Mouse (Mus musculus) cerebellum, adult 11-12 months (tissue): ENCODE data around the gene Nms.

ENCODE experiments used
- DNase-seq: peaks from one replicate; pipeline ENCODE4 v3.0.0; 2022

The Nms gene

DNA sequence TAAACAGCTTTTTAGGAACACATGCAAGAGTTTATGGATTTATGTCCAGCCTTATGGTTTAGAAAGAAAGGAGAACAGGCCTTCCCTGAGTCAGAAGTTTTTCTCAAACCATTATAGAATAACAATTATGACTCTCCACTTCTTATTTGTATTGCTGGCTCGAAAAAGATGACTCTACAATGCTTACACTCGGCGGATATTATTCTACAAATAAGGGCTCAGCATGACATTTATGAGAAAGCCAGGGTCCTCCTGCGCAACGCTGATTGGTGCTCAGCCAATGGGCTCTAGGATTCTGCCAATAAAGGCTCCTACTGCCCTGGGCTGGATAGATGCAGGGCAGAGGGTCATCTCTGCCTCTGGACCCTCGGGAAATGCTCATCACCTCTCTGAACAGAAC lies at the start of gene Nms:
Gene Nms, plus strand, starts transcription at position 301 of the 400 bp plus-strand sequence.
- no peak for DNase-seq

GRCm38 (mm10) chr1:38891444-38891843 lies 47.5 kb upstream of the Nms start:
- DNase-seq, result no peak

GRCm38 (mm10) chr1:38893081-38893480 lies 45.9 kb upstream of the Nms start:
- no peak for DNase-seq

DNA sequence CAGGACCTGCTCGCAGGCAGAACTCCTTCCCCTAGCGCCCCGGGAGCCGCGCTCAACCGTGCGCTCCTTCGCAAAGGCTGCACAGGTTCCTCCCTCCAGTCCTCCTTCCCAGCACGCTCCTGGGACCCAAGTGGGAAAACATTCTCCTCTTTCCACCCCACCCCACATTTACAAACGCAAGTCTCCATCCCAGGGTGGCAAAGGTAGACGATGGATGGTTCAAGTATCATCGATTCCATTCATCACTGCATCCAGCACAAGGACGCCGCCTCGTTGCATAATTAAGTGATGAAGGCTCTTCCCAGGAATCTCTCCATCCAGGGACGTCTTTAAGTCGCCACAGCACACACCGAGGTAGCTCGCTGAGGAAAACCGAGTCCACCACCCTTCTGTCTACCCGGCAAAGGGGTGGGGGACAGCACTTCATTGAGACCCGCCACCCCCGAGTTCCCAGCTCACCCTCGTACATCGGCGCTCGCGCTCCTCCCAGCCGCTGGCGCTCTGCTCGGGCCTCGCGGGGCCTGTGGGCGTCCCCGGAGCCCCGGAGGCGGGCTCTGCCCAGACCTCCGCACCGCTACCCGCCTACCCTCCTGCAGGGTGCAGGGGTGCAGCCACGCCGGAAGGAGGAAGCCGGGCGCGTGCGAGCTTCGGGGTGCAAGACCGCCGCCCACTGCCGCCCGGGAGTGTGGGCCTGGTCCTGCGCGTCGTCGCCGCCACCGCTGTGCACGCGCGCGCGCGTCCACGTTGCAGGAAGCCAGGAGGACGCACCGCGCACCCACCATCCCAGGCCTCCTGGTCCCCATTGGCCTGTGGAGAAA lies 41.3 kb upstream of the Nms start, which contains the start of gene Chst10:
Gene Chst10, minus strand, starts transcription at position 731 of the 818 bp plus-strand sequence.
- peak; percentile 87 for DNase-seq

- no peak for DNase-seq
Measured at GRCm38 (mm10) chr1:38902571-38902970, 36.4 kb upstream of the Nms start.

DNA sequence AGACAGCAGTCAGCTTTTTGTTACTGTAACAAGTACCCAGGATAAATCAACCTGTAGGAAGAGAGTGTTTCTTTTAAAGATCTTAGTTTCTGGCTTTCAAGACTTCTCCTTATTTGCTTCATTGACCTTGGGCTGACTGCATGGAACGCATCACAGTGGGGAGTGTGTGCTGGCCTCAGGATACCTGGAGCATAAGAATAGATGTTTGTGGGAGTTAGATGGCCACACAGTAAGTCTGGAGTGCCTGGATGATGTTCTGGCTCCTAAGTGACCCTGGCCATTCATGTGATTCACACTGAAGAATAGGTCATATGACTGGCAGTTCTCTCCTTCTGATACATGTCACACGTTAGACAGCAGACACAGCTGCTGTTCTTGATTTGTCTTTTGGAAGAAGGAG lies 35.0 kb upstream of the Nms start:
- DNase-seq, result no peak

DNA sequence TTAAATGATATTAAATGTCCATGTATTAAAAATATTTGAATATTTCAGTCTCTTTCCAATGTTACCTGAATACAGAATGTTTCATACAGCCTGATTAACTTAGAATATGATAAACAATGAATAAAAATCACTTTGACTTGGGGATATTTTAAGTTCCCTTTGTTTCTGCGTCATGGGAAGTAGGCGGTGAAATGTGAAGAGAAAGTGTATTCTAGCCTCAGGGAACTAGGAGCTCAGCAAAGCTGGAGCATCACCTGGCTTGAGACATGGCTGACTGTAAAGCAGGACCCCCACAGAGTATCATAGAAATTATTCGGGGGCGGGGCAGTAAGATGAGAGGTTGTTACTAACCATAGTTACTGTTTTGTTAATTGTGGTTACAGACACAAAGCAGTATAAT lies 10.0 kb upstream of the Nms start:
- DNase-seq, result no peak

DNA sequence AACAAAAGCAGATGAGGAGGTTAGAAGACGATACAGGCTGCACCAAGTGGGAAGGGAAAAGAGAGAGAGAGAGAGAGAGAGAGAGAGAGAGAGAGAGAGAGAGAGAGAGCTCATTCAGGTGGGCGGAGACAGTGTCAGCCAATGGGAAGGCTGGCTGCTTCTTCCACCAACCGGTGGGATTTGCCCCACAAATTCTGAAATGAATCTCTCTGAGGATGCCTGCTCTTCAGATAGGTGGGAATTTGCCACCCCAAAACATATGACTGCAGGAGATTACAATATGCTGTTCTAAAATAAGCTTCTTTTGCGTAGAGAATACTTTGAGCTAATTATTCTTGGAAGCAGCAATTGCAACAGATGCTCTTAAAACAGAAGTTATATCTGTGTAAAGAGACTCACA lies 9.5 kb upstream of the Nms start:
- DNase-seq, result no peak

DNA sequence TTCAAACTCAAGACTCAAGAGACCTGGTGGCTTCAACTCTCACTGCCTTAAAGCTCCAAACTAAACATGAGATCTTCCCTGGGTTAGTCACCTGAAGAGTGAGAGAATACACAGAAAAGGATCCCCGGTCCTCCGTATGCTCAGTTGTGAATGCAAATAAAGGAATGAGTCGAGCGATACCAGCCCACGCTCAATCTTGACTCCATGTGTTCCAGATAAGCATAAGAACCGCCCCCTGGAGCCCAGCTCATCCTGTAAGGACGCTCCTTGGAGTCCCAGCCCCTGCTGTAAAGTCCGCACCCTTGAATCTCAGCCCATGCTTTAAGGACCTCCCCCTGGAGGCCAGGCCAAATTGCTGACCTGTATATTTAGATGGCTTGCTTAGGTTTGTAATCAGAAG lies 8.2 kb upstream of the Nms start:
- no peak for DNase-seq

GRCm38 (mm10) chr1:38934668-38935067 lies 4.3 kb upstream of the Nms start:
- DNase-seq, result peak; percentile 21

- peak; percentile 13 for DNase-seq
Measured at GRCm38 (mm10) chr1:38936780-38937179, 2.2 kb upstream of the Nms start.

- DNase-seq, result no peak
Measured at GRCm38 (mm10) chr1:38939608-38940007, 659 bp downstream of the Nms start.

- no peak for DNase-seq
Measured at GRCm38 (mm10) chr1:38956457-38956856, 17.5 kb downstream of the Nms start.

- DNase-seq, result no peak
Measured at GRCm38 (mm10) chr1:38969116-38969515, 30.2 kb downstream of the Nms start.

DNA sequence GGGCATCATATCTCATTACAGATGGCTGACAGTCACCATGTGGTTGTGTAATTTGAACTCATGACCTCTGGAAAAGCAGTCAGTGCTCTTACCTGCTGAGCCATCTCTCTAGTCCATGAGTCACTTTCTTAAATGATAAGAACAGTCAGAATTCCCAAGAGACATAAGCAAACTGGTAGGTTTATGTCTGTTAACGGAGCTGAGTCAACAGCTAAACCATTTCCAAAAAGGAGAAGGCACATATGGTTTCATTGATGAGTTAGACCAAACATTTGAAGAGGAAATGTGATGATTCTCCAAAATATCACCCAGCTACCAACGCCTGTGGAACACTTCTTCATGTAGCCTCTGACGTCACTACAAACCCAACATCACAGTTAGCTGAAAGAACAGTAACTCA lies 32.8 kb downstream of the Nms start:
- DNase-seq, result no peak

DNA sequence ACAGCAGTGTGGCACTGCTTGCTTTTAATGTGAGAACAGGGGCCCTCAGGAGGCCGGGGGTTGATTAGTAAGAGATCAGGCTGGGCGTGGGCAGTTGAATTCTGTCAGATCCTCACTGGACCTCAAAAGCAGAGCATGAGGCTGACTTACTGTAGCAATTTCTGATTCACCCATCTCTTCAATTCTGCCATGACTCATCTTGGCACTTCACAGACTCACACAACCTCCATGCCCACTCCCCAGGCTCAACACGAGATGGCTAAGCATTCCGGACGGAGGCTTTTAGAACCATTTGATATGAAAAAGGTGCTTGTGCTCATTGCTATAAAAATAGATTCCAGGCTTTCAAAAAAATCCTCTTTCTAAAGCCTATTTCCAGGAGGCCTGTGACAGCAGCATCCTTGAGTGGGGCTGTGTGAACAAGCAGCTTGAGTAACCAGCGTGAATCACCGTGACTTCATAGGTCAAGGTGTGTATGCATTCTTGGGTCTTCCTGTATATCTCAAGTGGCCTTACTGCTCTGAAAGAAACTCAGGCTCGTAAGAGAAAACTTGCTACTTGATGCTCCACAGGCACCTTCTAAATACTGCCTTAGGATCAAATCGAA lies 34.1 kb downstream of the Nms start:
- DNase-seq, result no peak

- DNase-seq, result no peak
Measured at GRCm38 (mm10) chr1:38979953-38980352, 41.0 kb downstream of the Nms start.

DNA sequence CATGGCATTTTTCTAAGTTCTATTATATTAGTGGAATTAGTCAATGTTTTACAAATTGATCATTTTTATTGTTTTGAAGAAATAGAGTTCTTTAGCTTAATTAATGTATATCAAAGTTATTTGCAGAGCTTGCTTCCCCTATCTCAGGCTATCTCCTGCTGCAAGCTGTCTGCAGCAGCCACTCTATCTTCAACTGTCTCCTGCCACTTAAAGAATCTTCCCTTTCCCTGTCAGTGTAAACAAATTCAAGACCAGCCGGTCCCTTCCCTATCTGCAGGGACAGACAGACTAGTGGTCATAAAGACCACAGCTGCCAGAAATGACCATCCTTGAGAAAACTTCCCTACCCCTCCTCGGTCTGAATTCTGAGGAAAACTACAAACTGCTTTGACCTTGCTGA lies 44.9 kb downstream of the Nms start:
- no peak for DNase-seq

GRCm38 (mm10) chr1:38985308-38985707 lies 46.4 kb downstream of the Nms start, which contains the start of gene Pdcl3:
Gene Pdcl3, plus strand, starts transcription at chr1:38985608.
- no peak for DNase-seq

GRCm38 (mm10) chr1:38987080-38987864 lies 48.3 kb downstream of the Nms start:
- DNase-seq, result peak; percentile 99

DNA sequence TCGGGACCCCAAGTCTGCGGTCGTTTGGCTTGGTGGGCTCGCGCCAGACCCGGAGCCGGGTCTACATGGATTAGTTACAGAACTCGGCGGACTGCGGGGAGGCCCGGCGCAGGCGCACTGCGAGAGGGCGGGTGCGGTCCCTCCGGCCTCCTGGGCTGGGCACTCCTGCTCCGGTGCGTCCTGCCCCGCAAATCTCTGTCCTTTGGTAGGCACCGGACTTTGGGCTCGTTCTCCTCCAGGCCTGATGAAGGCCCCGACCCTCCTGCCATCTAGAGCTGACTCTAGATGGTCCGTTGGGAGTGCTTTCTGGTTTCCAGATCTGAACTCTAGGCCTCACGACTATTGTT lies 48.9 kb downstream of the Nms start:
- DNase-seq, result no peak

- DNase-seq, result no peak
Measured at GRCm38 (mm10) chr1:38988357-38988756, 49.4 kb downstream of the Nms start.

- peak; percentile 41 for DNase-seq
Measured at GRCm38 (mm10) chr1:38992365-38992764, 53.4 kb downstream of the Nms start.
